Mouse (Mus musculus) left cerebral cortex, postnatal 25 days (tissue): ENCODE measurements at regions not wholly inside any gene's neighbourhood (a gene's known extent, or its start where the extent isn't known, plus 50 kb on each side); places are given as distances from the start of the nearest gene placed in this dataset.

Experiments used
- DNase-seq, 2 experiments: peaks; one replicate each; pipeline ENCODE4 v3.0.0; 2022; ENCODE audit warnings: low spot score in 2 of 2, mixed read lengths in 1 of 2
- intact Hi-C: fragments of 180-260 bp; cut with DNase I; formaldehyde crosslinking; loops from one replicate; pipeline ENCODE4 v1.15.1; 2025

GRCm38 (mm10) chr10:87639339-87639738 is 117.7 kb downstream of the Pah start:
- intact Hi-C loops = no loop called here
- peak in 1 of 2 experiments; percentile 11 for DNase-seq

GRCm38 (mm10) chr10:87649091-87649490 is 127.5 kb downstream of the Pah start:
- intact Hi-C loops = loop anchor here (1.0 to 5.0 kb wide), 4 partner anchors 97 to 678 kb away; no protein-coding TSS in a partner anchor
- DNase-seq = peak; percentile 36 to 59

GRCm38 (mm10) chr10:87652139-87652740 is 130.6 kb downstream of the Pah start:
- DNase-seq = no peak
- intact Hi-C loops = loop anchor here (5.0 kb wide), 2 partner anchors 200 to 465 kb away; no protein-coding TSS in a partner anchor

GRCm38 (mm10) chr10:87654112-87654511 is 132.5 kb downstream of the Pah start:
- intact Hi-C loops = loop anchor here (5.0 kb wide), 2 partner anchors 198 to 463 kb away; no protein-coding TSS in a partner anchor
- peak; percentile 14 to 82 for DNase-seq

GRCm38 (mm10) chr10:87666020-87666718 is 144.6 kb downstream of the Pah start:
- DNase-seq = peak in 1 of 2 experiments; percentile 4

GRCm38 (mm10) chr10:87666719-87667387 is 145.3 kb downstream of the Pah start:
- peak; percentile 26 to 85 for DNase-seq
- intact Hi-C loops = no loop called here

More at GRCm38 (mm10) chr10:87666020-87666718, 144.6 kb downstream of the Pah start:
- intact Hi-C loops = no loop called here

- intact Hi-C loops = no loop called here
- no peak for DNase-seq
Observed at GRCm38 (mm10) chr10:87667651-87668140, 146.1 kb downstream of the Pah start.

- intact Hi-C loops = no loop called here
- DNase-seq = no peak
Observed at GRCm38 (mm10) chr10:87674740-87675420, 153.3 kb downstream of the Pah start.

- intact Hi-C loops = no loop called here
- peak; percentile 5 to 9 for DNase-seq
Observed at GRCm38 (mm10) chr10:87676041-87676672, 154.6 kb downstream of the Pah start.

GRCm38 (mm10) chr10:87678984-87679383 is 157.4 kb downstream of the Pah start:
- DNase-seq = no peak
- intact Hi-C loops = no loop called here

GRCm38 (mm10) chr10:87686311-87686710 is 164.7 kb downstream of the Pah start:
- no peak for DNase-seq
- intact Hi-C loops = no loop called here

GRCm38 (mm10) chr10:87686785-87687184 is 165.2 kb downstream of the Pah start:
- intact Hi-C loops = no loop called here
- DNase-seq = no peak

GRCm38 (mm10) chr10:87687844-87688243 is 166.2 kb downstream of the Pah start:
- intact Hi-C loops = no loop called here

GRCm38 (mm10) chr10:87690831-87691230 is 167.2 kb upstream of the Igf1 start:
- intact Hi-C loops = no loop called here

More at GRCm38 (mm10) chr10:87687844-87688243, 166.2 kb downstream of the Pah start:
- DNase-seq = no peak

GRCm38 (mm10) chr10:87696485-87696884 is 161.6 kb upstream of the Igf1 start:
- intact Hi-C loops = no loop called here
- DNase-seq = no peak

More at GRCm38 (mm10) chr10:87690831-87691230, 167.2 kb upstream of the Igf1 start:
- DNase-seq = no peak

- DNase-seq = no peak
Observed at GRCm38 (mm10) chr10:87711209-87711608, 146.9 kb upstream of the Igf1 start.

GRCm38 (mm10) chr10:87711798-87712197 is 146.3 kb upstream of the Igf1 start:
- no peak for DNase-seq
- intact Hi-C loops = no loop called here

More at GRCm38 (mm10) chr10:87711209-87711608, 146.9 kb upstream of the Igf1 start:
- intact Hi-C loops = no loop called here

GRCm38 (mm10) chr10:87715874-87716600 is 142.0 kb upstream of the Igf1 start:
- DNase-seq = peak in 1 of 2 experiments; percentile 5
- intact Hi-C loops = no loop called here
